Mouse (Mus musculus) olfactory bulb, adult 2 months (tissue): ENCODE data around the gene Aldh3b1.

Experiments used
- CTCF ChIP-seq: fragments of 200-500 bp; IDR thresholded peaks from 2 replicates; pipeline ENCODE4 v1.5.1; 2012; ENCODE audit warnings: low read depth, mild to moderate bottlenecking, low read length, moderate library complexity; ENCODE audit not compliant: insufficient read depth
- POLR2A ChIP-seq: fragments of 200-500 bp; IDR thresholded peaks from 2 replicates; pipeline ENCODE4 v1.6.1; 2012; ENCODE audit warnings: mild to moderate bottlenecking, low read depth, low read length, moderate library complexity; ENCODE audit not compliant: insufficient read depth

DNA sequence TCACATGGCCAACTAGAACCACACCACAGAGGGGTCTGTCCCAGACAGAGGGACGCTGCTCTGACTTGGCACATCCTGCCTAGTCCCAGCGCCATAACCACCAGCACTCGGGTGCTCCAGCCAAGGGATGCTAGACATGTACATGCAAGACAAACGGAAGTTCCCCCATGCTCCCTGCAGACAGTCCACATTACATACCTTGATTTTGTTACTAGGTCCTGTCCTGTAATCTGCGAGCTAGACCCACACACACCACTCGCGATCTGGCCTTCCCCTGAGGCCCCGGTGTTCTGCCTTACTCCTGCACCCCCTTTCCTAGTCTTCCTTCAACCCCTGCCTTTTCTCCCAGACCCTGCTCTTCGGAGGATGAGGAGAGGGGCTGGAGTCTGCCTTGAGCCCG is 23.3 kb downstream of the Aldh3b1 start:
- TF ChIP-seq POLR2A (no peak), CTCF (no peak)
